Mouse (Mus musculus) Patski (cell line): ENCODE measurements at regions not wholly inside any gene's neighbourhood (a gene's known extent, or its start where the extent isn't known, plus 50 kb on each side); places are given as distances from the start of the nearest gene placed in this dataset.

Source experiments
- ATAC-seq: fragments of 100-300 bp; one replicate; pipeline ENCODE4 v1.8.0; 2021
- CTCF ChIA-PET: fragments of 350-600 bp; sonication (Branson Sonifier 250); formaldehyde crosslinking; loops from one replicate; lab custom pipeline; 2022; ENCODE audit warnings: inconsistent platforms; lab: Charles Lee
- POLR2A ChIA-PET: fragments of 350-600 bp; sonication (Branson Sonifier 250); formaldehyde crosslinking; loops from one replicate; lab custom pipeline; 2022; ENCODE audit warnings: antibody characterized with exemption, inconsistent platforms; lab: Charles Lee
- DNase-seq: peaks from one replicate; pipeline ENCODE4 v3.0.0-alpha.2; 2011; ENCODE audit warnings: low read depth, low spot score
- H3K27me3 ChIP-seq: fragments of 371-371 bp; one replicate; pipeline ENCODE4 v1.5.1; 2021
- CTCF ChIP-seq: fragments of 100-300 bp; IDR thresholded peaks from one replicate; pipeline ENCODE4 v1.5.1; 2021
- in situ Hi-C: fragments of 300-500 bp; cut with MboI; formaldehyde crosslinking; loops from 3 replicates; pipeline ENCODE4 v1.11.1; 2018; ENCODE audit warnings: low pct_unique_long_range_greater_than_20kb, mixed read lengths

DNA sequence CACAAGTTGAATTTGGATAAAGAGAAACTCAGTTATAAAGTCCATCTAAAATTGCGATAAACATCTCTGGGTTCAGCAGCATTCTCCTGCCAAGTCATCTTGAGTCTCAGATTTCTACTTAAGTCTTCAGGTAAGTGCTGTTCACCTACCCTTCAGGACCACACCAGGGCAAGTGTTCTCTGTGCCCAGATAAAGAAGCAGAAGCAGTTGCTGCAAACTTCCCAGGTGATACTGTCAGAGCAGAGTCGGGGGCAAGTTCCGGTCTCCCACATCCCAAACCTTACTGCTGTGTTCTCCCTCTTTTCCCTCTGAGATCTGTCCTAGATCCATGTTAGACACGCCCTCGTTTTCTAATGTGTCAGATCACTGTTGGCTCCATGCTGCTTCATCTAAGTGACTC lies 94.7 kb upstream of the Dynlrb2 start:
- no peaks in the 10 kb centered on the region for H3K27me3 ChIP-seq
- in situ Hi-C loops = no loop called here
- POLR2A ChIA-PET = no interaction called here
- CTCF ChIA-PET = no interaction called here
- TF ChIP-seq CTCF = no peak
- ATAC-seq (no peak), DNase-seq (no peak)

DNA sequence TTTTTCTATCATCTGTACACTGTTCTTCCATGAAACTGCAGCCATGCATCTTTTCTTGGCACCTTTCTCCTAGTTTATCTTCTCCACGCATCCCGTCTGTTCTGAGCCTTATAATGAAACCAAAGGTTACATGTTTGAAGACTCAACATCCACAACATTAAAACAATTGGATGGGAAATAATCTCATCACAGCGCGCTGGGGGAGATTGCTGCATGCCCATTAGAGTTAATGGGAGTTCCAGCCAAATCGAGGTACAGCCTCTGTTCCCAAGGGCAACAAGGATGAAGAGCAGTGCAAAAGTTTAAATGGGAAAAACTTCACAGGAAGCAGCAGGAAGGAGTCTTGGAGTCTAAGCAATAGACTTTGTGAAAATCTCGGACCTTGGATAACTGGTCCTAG lies 95.8 kb upstream of the Dynlrb2 start:
- ChIA-PET CTCF (no interaction called here), POLR2A (no interaction called here)
- TF ChIP-seq CTCF = no peak
- H3K27me3 ChIP-seq = no peaks in the 10 kb centered on the region
- no peak for DNase-seq
- ATAC-seq = no peak
- in situ Hi-C loops = no loop called here

- ATAC-seq (no peak), DNase-seq (no peak)
- in situ Hi-C loops = no loop called here
- TF ChIP-seq CTCF = no peak
- CTCF ChIA-PET = interaction anchor here (0.8 kb wide), 1 partner anchor 79 kb away, joined by 3 read pairs; no protein-coding TSS in a partner anchor
- POLR2A ChIA-PET = no interaction called here
- no peaks in the 10 kb centered on the region for H3K27me3 ChIP-seq
Measured at GRCm38 (mm10) chr8:116404571-116404970, 100.2 kb upstream of the Dynlrb2 start.

GRCm38 (mm10) chr8:116403366-116403765 lies 101.4 kb upstream of the Dynlrb2 start:
- POLR2A ChIA-PET = interaction anchor here (0.7 kb wide), 1 partner anchor 519 kb away, joined by 3 read pairs; no protein-coding TSS in a partner anchor
- no peaks in the 10 kb centered on the region for H3K27me3 ChIP-seq
- CTCF ChIA-PET = no interaction called here
- no peak for DNase-seq
- TF ChIP-seq CTCF = no peak
- ATAC-seq = no peak
- in situ Hi-C loops = no loop called here

- no peaks in the 10 kb centered on the region for H3K27me3 ChIP-seq
- in situ Hi-C loops = no loop called here
- CTCF ChIA-PET = interaction anchor here (1.1 to 2.1 kb wide), 2 partner anchors 17 to 1053 kb away, joined by 3 to 6 read pairs; no protein-coding TSS in a partner anchor
- peak; percentile 54 for DNase-seq
- peak; percentile 57 for ATAC-seq
- no peak for TF ChIP-seq CTCF
- POLR2A ChIA-PET = no interaction called here
Measured at GRCm38 (mm10) chr8:116399452-116399851, 105.3 kb upstream of the Dynlrb2 start.

- DNase-seq (peak; percentile 62), ATAC-seq (peak; percentile 80)
- no peak for TF ChIP-seq CTCF
- ChIA-PET POLR2A (no interaction called here), CTCF (interaction anchor here (0.9 to 2.1 kb wide), 5 partner anchors 9 to 1052 kb away, joined by 3 to 6 read pairs (median 4); no protein-coding TSS in a partner anchor)
- no peaks in the 10 kb centered on the region for H3K27me3 ChIP-seq
- in situ Hi-C loops = no loop called here
Measured at GRCm38 (mm10) chr8:116398565-116399205, 106.1 kb upstream of the Dynlrb2 start.

GRCm38 (mm10) chr8:116385193-116385955 lies 119.4 kb upstream of the Dynlrb2 start:
- ChIA-PET POLR2A (no interaction called here), CTCF (interaction anchor here (1.5 kb wide), 1 partner anchor 13 kb away, joined by 4 read pairs; no protein-coding TSS in a partner anchor)
- no peaks in the 10 kb centered on the region for H3K27me3 ChIP-seq
- ATAC-seq (no peak), DNase-seq (no peak)
- TF ChIP-seq CTCF = no peak
- in situ Hi-C loops = no loop called here

DNA sequence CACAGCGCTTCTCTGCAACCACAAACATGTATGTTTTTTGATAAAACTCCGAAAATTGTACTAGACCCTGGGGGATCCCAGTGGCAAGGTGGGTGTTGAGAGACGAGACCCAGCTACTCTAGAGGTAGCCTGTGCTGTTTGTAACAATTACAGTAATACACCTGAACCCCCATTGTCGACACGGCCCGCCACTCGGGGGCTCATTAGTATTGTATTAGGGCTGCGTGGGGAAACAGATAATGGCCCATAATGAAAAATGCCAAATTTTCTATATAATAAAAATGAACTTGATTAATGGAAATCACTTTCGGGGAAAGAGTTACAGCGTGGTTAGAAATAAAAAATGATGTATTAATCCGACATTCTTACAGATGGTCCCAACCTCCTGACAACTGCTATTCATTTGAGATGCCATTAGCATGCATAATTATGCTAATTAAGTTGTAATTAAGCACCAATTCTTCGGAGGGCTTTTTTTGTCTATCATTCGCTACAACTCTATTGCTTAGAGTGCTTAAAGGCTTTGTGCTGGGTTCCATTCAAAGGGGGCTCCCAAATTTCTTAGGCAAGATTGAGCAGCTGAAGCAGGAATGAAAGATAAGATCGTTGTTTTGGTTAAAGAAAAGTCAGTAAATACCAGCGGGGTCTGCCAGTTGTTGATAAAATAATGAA lies 120.2 kb upstream of the Dynlrb2 start:
- ATAC-seq (no peak), DNase-seq (no peak)
- in situ Hi-C loops = no loop called here
- no peaks in the 10 kb centered on the region for H3K27me3 ChIP-seq
- TF ChIP-seq CTCF = no peak
- CTCF ChIA-PET = no interaction called here
- POLR2A ChIA-PET = no interaction called here

DNA sequence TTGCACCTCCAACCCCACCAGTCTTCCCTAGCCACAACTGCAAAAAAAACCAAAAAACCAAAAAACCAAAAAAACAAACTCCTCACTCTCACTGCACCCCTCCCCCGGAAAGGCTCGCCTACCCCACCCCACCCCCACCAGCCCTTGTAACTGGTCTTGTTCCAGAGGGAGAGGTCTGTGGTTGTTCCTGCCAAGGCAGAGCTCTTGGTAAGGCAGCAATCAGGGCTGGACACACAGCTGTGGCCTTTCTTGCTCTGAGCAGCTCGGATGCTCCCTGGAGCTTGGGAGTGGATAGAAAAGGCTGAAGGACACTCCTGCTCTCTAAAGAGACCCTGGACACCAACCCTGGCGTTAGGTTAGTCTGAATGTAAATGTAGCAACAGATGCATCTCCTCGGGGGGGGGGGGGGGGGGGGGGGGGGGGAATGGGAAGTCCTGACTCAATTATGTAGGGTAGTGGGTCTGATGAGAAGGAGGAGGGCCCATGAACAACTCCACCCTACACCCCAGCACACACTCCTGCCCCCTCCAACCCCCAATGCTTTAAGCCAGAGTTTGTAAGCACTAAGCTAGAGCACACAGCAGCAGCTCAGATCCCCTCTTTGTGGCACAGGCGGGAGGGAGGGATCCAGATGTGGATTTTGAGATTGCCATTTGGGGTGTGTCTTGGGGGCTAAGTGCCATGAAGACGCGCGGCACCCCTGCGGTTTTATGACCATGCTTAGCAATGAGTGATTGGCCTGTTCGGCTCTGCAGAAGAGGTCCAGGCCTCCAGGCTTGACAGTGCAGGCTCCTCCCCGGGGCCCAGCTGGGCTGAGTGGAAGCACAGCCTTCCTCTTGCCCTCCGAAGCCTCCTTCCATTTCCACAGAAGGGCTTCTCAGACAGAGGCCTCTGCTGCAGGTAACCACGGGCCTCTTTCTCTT lies 121.0 kb upstream of the Dynlrb2 start:
- DNase-seq = no peak
- CTCF ChIA-PET = interaction anchor here (1.3 kb wide), 2 partner anchors 14 to 19 kb away, joined by 3 to 6 read pairs; no protein-coding TSS in a partner anchor

GRCm38 (mm10) chr8:116383036-116383435 lies 121.7 kb upstream of the Dynlrb2 start:
- ATAC-seq = peak; percentile 79
- no peak for DNase-seq
- CTCF ChIA-PET = interaction anchor here (1.3 kb wide), 2 partner anchors 15 to 19 kb away, joined by 3 to 6 read pairs; no protein-coding TSS in a partner anchor
- in situ Hi-C loops = no loop called here
- no peak for TF ChIP-seq CTCF
- POLR2A ChIA-PET = no interaction called here
- no peaks in the 10 kb centered on the region for H3K27me3 ChIP-seq

More for the DNA sequence above, 121.0 kb upstream of the Dynlrb2 start:
- ATAC-seq = no peak
- in situ Hi-C loops = no loop called here
- POLR2A ChIA-PET = no interaction called here
- TF ChIP-seq CTCF = no peak
- no peaks in the 10 kb centered on the region for H3K27me3 ChIP-seq
